ENCODE assay signal across 9 mouse cellular contexts in the genomic region with DNA sequence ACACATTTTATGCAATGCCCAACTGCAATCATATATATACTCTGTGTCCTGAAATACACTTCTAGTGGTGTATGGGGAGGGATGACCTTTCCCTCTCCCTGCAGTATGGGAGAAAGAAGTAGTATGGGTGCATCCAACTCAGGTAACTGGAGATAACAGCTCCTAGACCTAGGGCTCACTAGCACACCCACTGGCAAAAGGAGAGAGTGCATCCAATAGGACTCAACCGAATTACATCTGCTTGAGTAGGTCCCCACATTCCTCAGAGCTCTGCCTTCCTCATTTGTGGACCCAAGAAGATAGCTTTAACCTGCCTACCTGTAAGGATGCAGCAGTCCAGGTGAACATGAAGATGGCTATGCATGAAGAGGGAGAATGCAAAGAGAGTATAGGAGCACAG.
DNase-seq lines count a peak whose midpoint lies in the region; ATAC-seq and TF ChIP-seq lines count a peak whose summit lies in the region.
"Had no signal": no experiment of that assay in that cellular context is flagged by ENCODE, and none has a peak within 500 bp of the region (broad histone marks: within the 10 kb centered on the region; RNA-seq: fewer than 3 reads in every experiment).

No protein-coding gene starts in this region.

- no peaks in the 10 kb centered on the region for H3K9me3 ChIP-seq in lung, embryonic 14.5 days (ENCODE audit: low read depth, low read length)
- no peaks in the 10 kb centered on the region for H3K9me3 ChIP-seq in forebrain, embryonic 11.5 days (ENCODE audit: control insufficient read depth, low read length)
- H3K9me3 ChIP-seq: hindbrain, embryonic 13.5 days had no signal

- peak; percentile 24; the same call in 1 of the 2 replicates for TF ChIP-seq CTCF in gastrocnemius, adult 2 months (IDR thresholded peaks at IDR 0.05)
- TF ChIP-seq CTCF in lung, embryonic 14.5 days (IDR thresholded peaks at IDR 0.05; ENCODE audit: low read depth), result peak; percentile 46
- no peak for TF ChIP-seq CTCF in lung, adult 2 months (IDR thresholded peaks at IDR 0.05; ENCODE audit: insufficient read depth, low read length)

- no peak for DNase-seq in gastrocnemius, adult 2 months
- DNase-seq in gastrocnemius, postnatal 4 days (ENCODE audit: low spot score in 2 of 2), result no peak
- peak; percentile 22 for DNase-seq in lung, embryonic 14.5 days
- DNase-seq in lung, adult 2 months, result no peak
- DNase-seq in cerebellum, adult 9-10 months, result peak; percentile 20
- no peak for DNase-seq in gastrocnemius, postnatal 36 days
- no peak for DNase-seq in forebrain, embryonic 11.5 days (ENCODE audit: low spot score)

- no peak overlapping the region for H3K9ac ChIP-seq in lung, embryonic 14.5 days
- no peak overlapping the region for H3K9ac ChIP-seq in forebrain, embryonic 11.5 days (ENCODE audit: low read length)
- H3K9ac ChIP-seq: hindbrain, embryonic 13.5 days had no signal

- no peak overlapping the region for H3K4me3 ChIP-seq in gastrocnemius, adult 2 months
- no peak overlapping the region for H3K4me3 ChIP-seq in lung, embryonic 14.5 days (ENCODE audit: low read depth, low read length)
- H3K4me3 ChIP-seq in lung, adult 2 months (replicated peaks; ENCODE audit: extremely low read depth, low read depth, low read length), result no peak overlapping the region
- no peak overlapping the region for H3K4me3 ChIP-seq in forebrain, embryonic 11.5 days (ENCODE audit: low read depth, low read length)
- H3K4me3 ChIP-seq: hindbrain, embryonic 13.5 days had no signal

- intact Hi-C loops in gastrocnemius, adult 2 months (cut with DNase I), result no loop called here
- intact Hi-C loops in gastrocnemius, postnatal 36 days (cut with DNase I), result no loop called here

- WGBS in lung, embryonic 14.5 days, result 28% methylated on average over 1 of the region's 1 CpGs
- WGBS in lung, adult 2 months, result 29% methylated on average over 1 of the region's 1 CpGs
- WGBS in forebrain, embryonic 11.5 days, result 27% methylated on average over 1 of the region's 1 CpGs

- peaks cover 12% of the 10 kb centered on the region; the same call in 1 of the 2 replicates for H3K27me3 ChIP-seq in lung, embryonic 14.5 days (ENCODE audit: insufficient read depth, low read length)
- no peaks in the 10 kb centered on the region for H3K27me3 ChIP-seq in forebrain, embryonic 11.5 days (ENCODE audit: control insufficient read depth, insufficient read depth, low read length)

- no peaks in the 10 kb centered on the region for H3K36me3 ChIP-seq in lung, embryonic 14.5 days (ENCODE audit: insufficient read depth)
- no peaks in the 10 kb centered on the region for H3K36me3 ChIP-seq in forebrain, embryonic 11.5 days (ENCODE audit: control insufficient read depth, insufficient read depth, low read length)
- H3K36me3 ChIP-seq: hindbrain, embryonic 13.5 days had no signal

- H3K27ac ChIP-seq in gastrocnemius, adult 2 months, result no peak overlapping the region
- no peak overlapping the region for H3K27ac ChIP-seq in lung, embryonic 14.5 days (ENCODE audit: low read depth)
- no peak overlapping the region for H3K27ac ChIP-seq in forebrain, embryonic 11.5 days (ENCODE audit: low read depth, low read length)
- H3K27ac ChIP-seq: hindbrain, embryonic 13.5 days had no signal

- ATAC-seq in lung, embryonic 14.5 days (ENCODE audit: insufficient read depth), result no peak
- peak; percentile 75; the same call in 1 of the 2 replicates for ATAC-seq in megakaryocyte-erythroid progenitor cell, adult 5-6 weeks (replicated peaks; ENCODE audit: low FRiP score, low TSS enrichment, poor library complexity, severe bottlenecking)
- ATAC-seq in forebrain, embryonic 11.5 days (replicated peaks; ENCODE audit: low FRiP score), result no peak

- H3K4me2 ChIP-seq in lung, embryonic 14.5 days, result no peak overlapping the region
- H3K4me2 ChIP-seq in forebrain, embryonic 11.5 days (ENCODE audit: low read depth, low read length, severe bottlenecking), result no peak overlapping the region
- H3K4me2 ChIP-seq: hindbrain, embryonic 13.5 days had no signal

- no peaks in the 10 kb centered on the region for H3K4me1 ChIP-seq in lung, embryonic 14.5 days (ENCODE audit: insufficient read depth)
- no peaks in the 10 kb centered on the region for H3K4me1 ChIP-seq in lung, adult 2 months (ENCODE audit: control insufficient read depth, insufficient read depth, low read length)
- no peaks in the 10 kb centered on the region for H3K4me1 ChIP-seq in forebrain, embryonic 11.5 days (replicated peaks; ENCODE audit: control insufficient read depth, insufficient read depth, low read length)

- no peak for TF ChIP-seq POLR2A in lung, adult 2 months (IDR thresholded peaks at IDR 0.05; ENCODE audit: borderline replicate concordance, extremely low read depth, low read depth, low read length)

Comparison
In these comparisons a context has a peak if more than half of its experiments do, and no peak if none do; other contexts are left out.
1. DNase-seq: peak in lung, embryonic 14.5 days (single experiment) and cerebellum, adult 9-10 months (single experiment); none in gastrocnemius, adult 2 months (single experiment), gastrocnemius, postnatal 4 days (0 of 2), lung, adult 2 months (single experiment), gastrocnemius, postnatal 36 days (0 of 2) and forebrain, embryonic 11.5 days (single experiment).